Mouse (Mus musculus) thymus, postnatal 0 days (tissue): ENCODE measurements around the gene Cct5. TPM values are rescaled to one million over a fixed set of nuclear protein-coding genes. Genes with fewer than 3 reads are reported as not detected.
A peak's percentile ranks its signal among the peaks of the same experiment; 100 is the strongest.
"Not testable (repeated sequence)": the region's sequence is repeated elsewhere in the genome, so short reads cannot be mapped to it uniquely, and the experiment has no call there.

Experiments
- DNase-seq: peaks from one replicate; pipeline ENCODE4 v3.0.0-alpha.2; 2015; ENCODE audit warnings: low spot score
- polyA plus RNA-seq: library from polyadenylated mRNA; unstranded; fragments of >200 nt; fragmentation: Nextera tagmentation; extraction: Ambion mirVana; gene quantifications from 2 replicates; pipeline ENCODE4 v1.2.1, GENCODE M21; 2015

Cct5 gene
- polyA plus RNA-seq, 1 experiment from 2014 or later = 463 TPM

DNA sequence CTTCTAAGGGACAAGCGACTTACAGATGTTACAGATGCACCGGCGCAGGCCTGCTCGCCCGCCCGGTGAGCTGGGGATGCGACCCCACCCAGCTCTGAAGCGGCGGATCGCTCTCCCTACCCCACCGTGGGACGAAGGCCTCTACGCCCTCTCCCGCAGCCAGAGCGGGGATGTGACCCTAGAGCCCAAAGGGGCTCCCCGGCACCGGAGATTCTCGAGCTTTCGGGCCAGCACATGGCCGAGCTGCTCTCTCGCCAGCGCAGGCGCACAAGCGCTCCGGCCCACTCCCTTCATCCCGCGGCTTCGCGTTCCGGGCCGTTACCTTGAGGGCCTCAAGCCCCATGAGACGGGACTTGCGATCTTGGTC lies 342 bp downstream of the Cct5 start:
- no peak for DNase-seq

DNA sequence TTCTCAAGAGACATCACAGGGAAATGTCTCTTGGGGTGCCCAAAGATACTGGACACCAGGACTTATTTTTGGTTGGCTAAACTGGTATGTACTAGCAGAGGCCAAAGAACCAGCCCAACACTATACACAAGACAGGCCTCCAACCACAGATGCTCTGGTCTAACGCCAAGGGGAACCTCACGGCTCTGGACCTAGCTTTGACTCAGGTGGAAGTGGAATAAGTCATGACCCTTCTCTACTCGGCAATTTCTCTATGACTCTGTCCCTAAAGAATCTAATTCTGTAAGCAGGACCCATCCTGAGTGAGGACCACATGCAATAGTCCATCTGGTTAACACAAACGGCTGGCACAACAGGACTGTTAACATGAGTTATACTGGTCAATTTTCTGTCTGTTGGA lies 1.8 kb downstream of the Cct5 start:
- DNase-seq = no peak

DNA sequence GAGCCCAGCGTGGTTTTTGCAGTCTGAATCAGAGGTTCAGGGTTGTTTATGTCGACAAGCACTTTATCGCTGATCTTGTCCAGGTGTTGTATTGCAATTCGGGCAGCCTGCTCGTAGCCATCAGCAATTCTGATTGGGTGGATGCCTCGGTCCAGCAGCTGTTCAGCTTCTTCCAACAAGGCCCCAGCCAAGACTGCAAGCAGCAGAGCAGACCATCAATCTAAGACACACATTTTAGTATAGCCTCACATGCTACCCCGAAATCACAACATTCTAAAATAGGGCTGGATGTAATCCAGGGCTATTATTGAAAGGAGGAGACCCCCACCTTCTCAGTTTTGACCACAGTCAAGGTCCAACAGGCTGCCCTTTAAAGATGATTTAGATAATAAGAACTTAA lies 6.0 kb downstream of the Cct5 start:
- DNase-seq = no peak

DNA sequence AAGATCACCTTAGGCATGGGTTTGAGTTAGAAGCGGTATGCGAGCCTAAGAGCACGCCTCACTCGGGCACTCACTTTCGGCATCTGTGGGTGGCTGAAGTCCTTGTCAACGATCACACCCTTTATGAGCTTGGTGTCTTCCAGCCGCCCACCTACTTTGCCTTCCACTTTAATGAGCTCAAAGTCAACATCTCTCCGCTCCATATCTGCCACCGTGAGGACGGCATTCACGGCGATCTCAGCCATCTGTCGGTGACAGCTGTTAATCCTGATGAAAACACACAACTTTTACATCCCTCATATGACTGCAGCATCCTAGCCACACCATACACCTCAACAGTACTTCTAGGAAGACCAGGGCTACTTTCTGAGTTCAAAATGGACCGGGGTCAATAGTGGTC lies 7.3 kb downstream of the Cct5 start:
- no peak for DNase-seq

DNA sequence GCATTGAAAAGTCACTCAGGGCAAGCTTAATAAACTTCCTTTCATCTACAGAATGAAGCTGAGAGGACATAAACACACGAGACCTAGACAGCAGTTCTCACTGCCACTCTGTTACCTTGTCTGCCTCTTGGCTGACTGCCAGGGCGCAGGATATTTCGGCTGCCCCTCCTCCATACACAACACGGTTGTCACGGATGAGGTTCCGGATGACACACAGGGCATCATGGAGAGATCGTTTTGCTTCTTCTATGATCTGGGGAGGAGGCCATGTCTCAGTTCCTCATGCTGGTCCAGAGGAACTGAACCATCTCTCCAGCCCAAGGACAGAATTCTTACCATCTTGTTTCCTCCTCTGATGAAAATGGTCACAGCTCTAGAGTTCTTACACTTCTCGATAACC lies 9.1 kb downstream of the Cct5 start:
- no peak for DNase-seq

DNA sequence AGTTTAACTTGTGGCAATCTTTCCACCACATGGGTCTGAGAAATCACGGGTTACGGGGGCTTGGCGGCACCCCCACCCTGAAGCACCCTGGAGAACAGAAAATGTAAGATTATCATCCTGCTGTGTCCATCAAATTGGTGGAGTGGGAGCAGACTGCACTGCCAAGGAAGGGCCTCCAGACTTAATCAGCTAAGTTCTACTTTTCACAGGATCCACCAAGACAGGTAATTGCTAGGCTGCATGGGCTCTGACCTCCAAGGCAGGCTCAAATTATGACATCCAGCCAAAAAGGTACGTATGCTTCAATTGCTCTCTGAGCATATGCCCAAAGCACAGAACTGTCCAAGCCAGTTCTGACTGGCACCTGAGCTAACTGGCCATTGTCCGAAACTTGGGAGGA lies 11.4 kb downstream of the Cct5 start:
- DNase-seq = no peak

DNA sequence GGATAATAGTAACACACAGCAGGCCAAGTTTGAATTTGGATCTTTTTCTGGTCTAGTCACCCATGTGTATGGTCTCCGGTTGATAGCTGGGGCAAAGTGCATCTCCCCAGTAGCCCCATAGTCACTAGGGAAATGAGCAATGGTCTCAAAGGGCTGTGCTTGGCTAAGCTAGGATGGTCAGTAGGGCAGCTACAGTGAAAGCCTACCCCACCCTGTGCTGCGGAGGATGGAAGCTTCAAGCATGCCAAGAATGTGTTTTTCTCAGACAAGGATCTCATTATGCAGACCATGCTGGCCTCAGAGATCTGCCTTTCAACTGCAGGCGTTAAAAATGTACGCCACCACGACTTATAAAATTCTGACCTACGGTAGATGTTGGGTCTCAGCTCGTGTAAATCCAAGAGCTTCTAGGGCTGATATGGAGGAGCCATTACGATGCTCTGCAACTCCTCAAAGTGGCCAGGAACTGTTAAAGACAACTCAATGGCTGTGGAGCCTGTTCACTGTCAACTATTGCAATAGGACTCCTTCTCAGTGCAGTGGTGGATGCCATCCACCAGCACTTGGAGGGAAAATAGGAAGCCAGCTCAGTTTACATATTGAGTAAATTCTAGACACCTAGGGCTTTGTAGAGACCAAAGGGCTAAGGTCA lies 12.5 kb downstream of the Cct5 start:
- DNase-seq = no peak

DNA sequence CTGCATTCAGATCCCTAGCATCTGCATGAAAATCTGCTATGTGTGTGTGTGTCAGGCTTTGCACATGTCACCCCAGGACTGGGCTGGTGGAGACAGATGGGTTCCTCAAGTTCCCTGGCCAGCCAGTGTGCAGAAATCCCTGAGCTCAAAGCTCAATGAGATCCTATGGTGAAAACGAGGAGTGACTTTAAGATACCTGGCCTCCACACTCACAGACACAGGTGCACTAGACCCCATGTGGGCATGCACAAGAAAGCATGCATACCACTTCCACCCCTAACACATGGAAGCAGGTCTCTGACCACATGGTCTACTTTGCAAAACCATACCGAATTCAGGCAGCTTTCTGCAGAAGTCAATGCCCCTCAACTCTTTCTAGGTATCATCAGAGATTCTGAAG lies 13.8 kb downstream of the Cct5 start:
- DNase-seq = no peak

DNA sequence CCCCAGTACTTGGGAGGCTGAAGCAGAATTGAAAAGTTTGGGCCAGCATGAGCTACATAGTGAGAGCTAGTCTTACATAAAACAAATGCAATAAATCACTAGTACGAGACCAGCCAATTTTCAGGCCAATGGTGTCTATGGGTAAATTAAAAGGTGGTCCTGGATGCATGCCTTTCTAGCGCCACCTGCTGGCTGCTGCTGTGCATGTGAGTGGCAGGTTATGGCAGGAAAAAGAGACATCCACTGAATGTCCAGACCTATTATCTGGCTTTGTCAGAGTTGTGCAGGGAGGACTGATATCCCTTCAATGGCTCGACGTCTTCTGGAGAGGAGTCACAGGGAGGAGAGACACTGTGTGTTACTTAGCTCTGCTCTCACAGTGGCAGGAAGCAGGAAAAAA lies 15.1 kb downstream of the Cct5 start:
- DNase-seq = peak; percentile 79

DNA sequence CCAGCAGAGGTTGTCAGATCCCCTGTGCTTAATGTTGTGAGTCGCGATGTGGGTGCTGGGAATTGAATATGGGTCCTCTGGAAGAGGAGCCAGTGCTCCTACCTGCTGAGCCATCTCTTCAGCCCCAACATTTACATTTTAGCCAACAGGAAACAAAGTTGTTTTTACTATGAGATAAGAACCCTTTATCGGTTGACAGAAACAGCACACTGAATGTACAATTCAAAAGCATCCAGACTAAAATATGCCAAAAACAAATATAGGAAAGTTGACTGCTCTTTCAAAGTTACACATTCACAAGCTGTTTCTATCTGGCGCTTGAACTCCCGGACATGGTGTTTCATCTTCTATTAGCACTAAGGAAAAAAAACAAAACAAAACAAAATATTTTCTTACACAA lies 15.5 kb downstream of the Cct5 start:
- DNase-seq = no peak

DNA sequence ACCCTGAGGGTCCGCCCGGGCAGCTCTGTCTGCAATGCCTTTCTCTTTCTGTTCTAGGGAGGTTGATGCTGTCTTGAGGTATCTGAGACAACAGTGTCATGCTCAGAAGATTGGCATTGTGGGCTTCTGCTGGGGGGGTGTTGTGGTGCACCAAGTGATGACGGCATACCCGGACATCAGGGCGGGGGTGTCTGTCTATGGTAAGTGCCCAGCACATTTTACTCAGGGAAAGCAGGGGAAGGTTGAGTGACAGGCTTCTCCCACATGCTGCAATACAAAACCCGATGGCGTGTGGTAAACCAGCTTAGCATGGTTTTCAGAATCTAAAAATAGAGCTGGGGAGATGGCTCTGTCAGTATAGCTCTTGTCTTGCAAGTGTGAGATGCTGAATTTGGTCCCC lies 16.4 kb downstream of the Cct5 start:
- no peak for DNase-seq

DNA sequence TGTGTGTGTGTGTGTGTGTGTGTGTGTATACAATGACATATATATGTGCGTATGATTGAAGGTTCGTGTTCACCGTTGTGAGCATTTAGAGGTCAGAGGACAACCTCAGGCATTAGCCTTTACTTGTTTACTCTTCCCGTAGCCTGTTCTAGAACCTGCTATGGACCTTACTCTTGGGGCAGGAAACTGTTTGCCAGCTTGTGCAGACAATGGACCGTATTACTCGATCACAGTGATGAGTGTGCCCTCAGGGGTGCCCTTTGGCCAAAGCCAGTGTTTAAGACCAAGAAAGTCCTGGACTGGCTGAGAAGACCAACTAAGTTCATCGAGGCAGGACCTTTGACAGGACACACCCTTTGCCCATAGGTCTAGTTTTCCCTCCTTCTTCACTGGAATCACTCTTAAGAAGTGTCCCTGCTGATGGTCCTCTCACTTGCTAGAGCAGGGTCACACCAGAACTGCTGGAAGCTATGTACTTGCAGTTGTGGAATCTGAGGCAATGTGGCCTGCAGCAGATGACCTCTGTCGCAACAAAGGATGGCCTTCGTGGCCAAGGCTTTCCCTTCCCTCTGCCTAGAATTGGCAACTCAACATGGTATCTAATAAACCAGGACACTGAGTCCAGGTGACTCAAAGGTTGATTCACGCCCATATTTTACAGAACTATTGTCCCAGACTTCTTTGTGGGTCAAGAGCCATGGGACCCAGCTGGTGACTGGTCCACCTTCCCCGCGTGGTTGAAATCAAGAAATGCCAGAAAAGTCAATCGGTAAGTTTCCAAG lies 18.1 kb downstream of the Cct5 start:
- no peak for DNase-seq

DNA sequence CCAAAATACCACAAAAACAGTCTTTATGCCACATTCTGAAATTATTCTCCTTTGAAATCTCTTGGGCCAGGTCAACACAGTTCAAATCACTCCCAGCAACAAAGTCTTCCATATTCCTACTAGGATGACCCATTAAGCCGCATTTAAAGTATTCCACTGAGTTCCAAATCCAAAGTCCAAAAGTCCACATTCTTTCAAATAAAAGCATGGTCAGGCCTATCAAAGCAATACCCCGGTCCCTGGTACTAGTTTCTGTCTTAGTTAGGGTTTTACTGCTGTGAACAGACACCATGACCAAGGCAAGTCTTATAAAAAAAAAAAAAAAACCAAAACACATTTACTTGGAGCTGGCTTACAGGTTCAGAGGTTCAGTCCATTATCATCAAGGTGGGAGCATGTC lies 20.5 kb downstream of the Cct5 start:
- not testable (repeated sequence) for DNase-seq

DNA sequence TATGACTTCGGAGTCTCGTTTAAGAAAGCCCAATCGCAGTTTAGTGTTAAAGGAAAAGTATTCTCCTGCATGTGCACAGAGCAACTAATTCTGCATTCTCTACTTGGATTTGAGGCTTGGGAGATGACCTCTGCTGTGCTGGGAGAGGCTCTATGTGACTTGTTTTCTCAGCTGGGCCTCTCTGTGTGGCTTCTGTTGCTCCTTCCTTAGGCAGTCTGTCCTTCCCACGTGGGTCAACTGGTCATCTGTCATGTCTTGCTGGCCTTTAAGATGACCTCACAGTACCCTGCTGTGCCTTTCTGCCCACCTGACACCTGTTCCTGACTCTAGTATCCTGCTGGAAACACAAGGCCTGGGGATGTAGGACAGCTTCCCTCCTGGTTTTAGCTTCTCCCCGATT lies 25.5 kb downstream of the Cct5 start:
- no peak for DNase-seq

DNA sequence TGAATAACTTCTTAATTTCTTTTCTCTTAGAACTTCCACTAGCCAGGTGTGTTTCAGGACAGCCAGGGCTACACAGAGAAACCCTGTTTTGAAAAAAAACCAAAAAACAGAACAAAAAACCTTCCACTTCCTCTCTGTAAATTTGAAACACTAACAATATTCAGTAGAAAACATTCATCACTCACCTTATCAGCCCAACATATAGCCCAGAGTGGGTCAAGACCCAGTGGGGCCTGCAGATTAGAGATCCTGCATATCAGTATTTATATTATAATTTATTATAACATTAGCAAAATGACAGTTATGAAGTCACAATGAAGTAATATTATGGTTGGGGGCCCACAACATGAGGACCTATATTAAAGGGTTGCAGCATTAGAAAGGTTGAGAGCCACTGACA lies 27.9 kb downstream of the Cct5 start:
- DNase-seq = no peak

DNA sequence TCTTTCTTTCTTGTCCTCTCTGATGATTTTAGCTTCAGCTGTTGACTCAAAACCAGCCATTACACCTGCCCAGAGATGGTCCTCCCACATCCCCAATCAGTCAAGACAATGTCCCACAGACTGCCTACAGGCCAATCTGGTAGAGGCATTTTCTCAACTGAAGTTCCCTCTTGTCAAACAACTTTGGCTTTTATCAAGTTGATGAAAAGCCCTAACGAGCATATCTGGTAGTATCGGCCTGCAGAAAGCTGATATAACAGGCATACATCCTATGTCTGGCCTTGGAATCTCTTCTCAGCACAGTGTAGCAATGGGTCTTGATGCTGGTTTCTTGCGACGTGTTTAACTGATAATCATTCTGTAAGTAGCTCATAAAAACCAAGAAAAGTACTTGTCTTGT lies 28.3 kb downstream of the Cct5 start:
- DNase-seq = no peak

DNA sequence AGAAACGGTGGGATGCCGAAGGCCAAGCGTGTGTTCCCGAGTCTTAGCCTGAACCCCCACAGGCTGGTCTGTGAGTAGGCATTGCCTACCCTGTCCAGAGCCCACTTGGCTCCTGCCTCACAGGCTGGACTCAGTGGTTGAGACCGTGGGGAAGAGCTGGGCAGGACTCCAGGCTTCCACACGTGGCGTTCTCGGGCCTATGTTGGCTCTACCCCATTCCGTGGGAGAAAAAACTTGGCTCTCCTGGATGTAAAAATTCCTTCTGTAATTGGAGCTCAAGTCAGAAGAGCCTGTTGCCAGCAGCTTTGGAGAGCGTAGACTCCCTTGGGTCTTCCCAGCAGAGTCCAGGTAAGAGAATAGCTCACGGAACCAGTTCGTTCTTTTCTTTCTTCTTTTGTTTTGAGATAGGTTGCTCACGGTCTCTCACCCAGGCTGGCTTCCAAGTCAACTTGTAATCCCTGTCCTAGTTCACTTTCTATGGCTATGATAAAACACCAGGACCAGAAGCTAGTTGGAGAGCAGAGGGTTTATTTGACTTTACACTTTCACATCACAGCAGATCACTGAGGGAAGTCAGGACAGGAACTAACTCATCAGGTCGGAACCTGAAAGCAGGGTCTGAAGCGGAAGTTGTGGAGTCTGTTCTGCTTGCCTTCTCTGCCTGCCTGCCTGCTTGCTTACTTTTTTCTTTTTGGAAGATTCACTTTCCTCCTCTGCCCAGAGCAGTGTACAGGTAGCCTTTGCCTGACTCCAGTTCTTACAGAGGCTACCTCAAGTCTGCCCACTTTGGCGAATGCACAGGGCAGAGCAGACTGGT lies 29.5 kb downstream of the Cct5 start:
- no peak for DNase-seq

DNA sequence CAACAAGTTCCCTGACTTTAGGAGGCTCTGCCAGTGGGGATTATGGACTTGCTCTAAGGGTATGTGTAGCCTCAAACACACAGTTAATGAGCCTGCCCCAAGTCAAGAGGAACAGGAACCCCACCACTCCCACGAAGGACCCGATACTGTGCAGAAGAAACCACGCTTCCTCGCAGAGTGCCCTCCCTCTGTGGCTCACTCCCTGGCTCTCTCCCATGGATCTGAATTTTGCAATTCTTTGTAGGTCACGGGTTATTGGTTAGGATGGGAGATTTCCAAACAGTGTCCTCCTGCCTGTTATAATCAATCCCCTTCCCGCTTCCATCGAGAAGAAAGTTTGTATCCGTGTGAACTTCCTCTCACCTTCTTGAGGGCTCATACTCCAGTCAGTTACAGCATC lies 30.6 kb downstream of the Cct5 start:
- DNase-seq = no peak

DNA sequence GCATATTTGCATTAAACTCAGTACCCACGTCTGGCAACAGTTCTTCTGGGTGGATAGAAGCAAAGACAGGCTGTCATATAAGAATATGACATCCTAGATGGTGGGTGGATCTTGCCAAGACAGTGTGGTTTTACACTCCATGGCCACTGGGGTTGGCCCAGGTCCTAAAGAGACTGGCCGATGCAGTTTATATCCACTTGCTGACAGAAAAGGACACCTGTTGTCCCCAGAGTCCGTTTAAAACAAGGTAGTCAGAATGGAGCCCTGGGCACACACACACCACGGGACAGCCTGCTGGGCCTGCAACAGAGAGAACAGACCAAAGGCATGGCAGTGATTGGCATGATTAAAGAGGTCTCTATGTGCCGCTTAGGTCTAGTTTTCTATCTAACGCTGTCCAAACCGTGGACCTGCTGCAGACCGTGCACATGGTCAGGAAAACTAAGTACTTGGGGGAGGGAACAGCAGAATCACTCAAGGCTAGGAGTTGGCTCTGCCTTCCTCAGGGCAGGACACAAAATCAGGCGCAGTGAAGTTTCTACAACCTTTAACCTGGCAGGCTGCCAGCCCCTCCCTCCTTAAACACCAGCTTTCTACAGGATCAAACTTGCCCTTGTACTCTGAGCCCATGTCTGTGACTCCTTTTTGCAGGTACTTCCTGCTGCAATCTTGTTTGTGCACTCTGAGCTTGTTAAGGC lies 32.1 kb downstream of the Cct5 start:
- DNase-seq = no peak

DNA sequence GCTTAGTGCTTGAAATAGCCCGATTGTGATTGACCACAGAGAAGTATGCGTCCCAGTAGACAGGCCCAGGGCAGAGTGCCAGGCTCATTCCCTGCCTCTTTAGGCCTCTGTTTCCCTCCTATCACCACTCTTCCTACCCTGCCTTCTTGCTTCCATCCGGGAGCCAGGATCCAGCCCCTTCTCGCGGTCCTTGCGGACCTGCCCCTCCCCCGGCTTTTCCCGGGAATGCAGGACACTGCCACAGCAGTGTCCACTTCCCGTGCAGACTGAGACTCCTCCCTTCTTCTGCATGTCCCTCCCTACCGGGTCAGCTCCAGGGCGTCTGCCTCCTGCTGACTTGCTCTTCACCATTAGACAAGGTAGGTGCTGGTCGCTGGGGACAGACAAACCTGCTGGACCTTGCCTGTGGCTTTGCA lies 33.0 kb downstream of the Cct5 start:
- DNase-seq = no peak

DNA sequence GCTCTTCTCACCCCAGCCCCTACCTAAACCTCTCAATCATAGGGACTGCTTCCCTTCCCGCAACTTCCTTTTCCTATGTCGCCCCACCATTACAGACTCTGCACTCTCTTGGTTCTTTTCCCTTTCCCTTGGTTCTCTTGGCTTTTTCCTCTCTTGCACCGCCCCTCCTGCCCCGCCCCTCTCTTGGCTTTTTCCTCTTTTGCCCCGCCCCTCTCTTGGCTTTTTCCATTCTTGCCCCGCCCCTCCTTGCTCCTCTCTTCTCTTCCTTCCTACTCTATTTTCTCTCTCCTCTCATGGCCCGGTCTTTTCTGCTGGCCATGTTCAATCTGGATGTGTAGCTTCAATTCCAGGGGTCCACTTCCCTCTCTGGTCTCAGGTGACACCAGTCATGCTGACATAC lies 34.2 kb downstream of the Cct5 start:
- no peak for DNase-seq

DNA sequence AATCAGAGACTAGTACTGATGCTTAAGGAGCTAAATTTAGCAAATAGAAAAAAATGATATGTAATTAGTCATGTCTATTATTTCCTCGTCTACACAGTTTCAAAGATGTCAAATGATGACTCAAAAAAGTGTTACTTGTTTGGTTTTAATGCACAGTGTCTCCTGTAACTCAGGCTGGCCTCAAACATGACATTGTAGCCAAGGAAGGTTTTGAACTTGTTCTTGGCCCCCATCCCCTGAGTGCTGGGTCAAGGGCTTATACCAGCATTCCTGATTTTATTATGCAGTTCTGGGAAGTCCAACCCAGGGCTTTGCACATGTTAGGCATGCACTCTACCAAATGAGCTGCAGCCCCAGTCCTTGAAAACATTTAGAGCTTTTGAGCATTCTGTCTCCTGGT lies 35.8 kb downstream of the Cct5 start:
- DNase-seq = no peak
